In the genomic region with DNA sequence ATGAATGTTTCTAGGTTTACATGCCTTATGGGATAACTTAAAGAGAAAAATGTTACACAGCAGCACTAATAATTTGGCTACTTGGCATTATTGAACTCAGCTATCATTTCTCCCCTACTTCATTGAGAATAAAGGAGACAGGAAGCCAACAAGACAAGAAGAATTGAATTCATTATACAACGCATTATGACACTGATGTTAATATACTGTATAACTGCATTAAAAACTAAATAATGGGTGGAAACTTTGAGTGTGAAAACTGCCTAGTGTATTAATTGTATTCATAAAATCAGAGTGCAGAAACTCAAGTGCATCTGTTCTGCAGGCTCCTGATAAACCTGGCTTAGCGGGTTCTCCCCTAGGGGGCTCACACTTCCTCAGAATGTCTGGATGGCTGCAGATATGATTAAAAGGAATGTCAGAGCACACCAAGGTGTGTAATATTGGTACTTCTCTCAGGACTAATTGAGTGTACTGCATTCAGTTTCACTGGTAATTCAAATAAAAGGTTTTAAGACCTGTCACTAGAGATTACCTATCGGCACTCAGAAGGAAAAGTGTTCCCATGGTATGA, we compare ENCODE assay signal across 27 mouse cellular contexts.
DNase-seq lines count a peak whose midpoint lies in the region; ATAC-seq and TF ChIP-seq lines count a peak whose summit lies in the region.
"Had no signal": no experiment of that assay in that cellular context is flagged by ENCODE, and none has a peak within 500 bp of the region (broad histone marks: within the 10 kb centered on the region; RNA-seq: fewer than 3 reads in every experiment).

No protein-coding gene starts in this region.

- H3K4me3 ChIP-seq in hindbrain, embryonic 15.5 days, result no peak overlapping the region
- no peak overlapping the region for H3K4me3 ChIP-seq in hindbrain, embryonic 12.5 days
- no peak overlapping the region for H3K4me3 ChIP-seq in midbrain, embryonic 15.5 days
- no peak overlapping the region for H3K4me3 ChIP-seq in midbrain, embryonic 13.5 days (replicated peaks)
- no peak overlapping the region for H3K4me3 ChIP-seq in hindbrain, postnatal 0 days (ENCODE audit: low read length)
- H3K4me3 ChIP-seq: embryonic facial prominence, embryonic 10.5 days; embryonic facial prominence, embryonic 15.5 days; forebrain, embryonic 12.5 days; liver, embryonic 15.5 days; midbrain, embryonic 12.5 days; myocyte had no signal

- H3K27ac ChIP-seq in hindbrain, embryonic 15.5 days (replicated peaks), result no peak overlapping the region
- H3K27ac ChIP-seq in hindbrain, embryonic 12.5 days, result no peak overlapping the region
- no peak overlapping the region for H3K27ac ChIP-seq in midbrain, embryonic 15.5 days
- no peak overlapping the region for H3K27ac ChIP-seq in midbrain, embryonic 13.5 days
- H3K27ac ChIP-seq in hindbrain, postnatal 0 days, result no peak overlapping the region
- H3K27ac ChIP-seq: embryonic facial prominence, embryonic 10.5 days; embryonic facial prominence, embryonic 15.5 days; forebrain, embryonic 12.5 days; liver, embryonic 15.5 days; midbrain, embryonic 12.5 days had no signal

- ATAC-seq in hindbrain, embryonic 15.5 days (ENCODE audit: low FRiP score, low read depth), result peak; percentile 59
- ATAC-seq in hindbrain, embryonic 12.5 days (ENCODE audit: low FRiP score), result no peak
- peak; percentile 52; the same call in 1 of the 2 replicates for ATAC-seq in midbrain, embryonic 15.5 days (replicated peaks)
- no peak for ATAC-seq in midbrain, embryonic 13.5 days
- no peak for ATAC-seq in hindbrain, postnatal 0 days
- ATAC-seq: CD4-positive, CD25-positive, alpha-beta regulatory T cell, adult 4 months; intestine, embryonic 16.5 days had no signal

- peak; percentile 21 for DNase-seq in hindbrain, postnatal 0 days (ENCODE audit: low spot score)
- peak; percentile 3 for DNase-seq in retina, embryonic 14.5 days (ENCODE audit: low spot score)
- no peak for DNase-seq in adrenal gland, postnatal 14 days
- DNase-seq: adrenal gland, postnatal 25 days; cerebellum, adult 2 months; cerebellum, postnatal 14 days; gastrocnemius, postnatal 14 days; heart, postnatal 14 days; kidney, adult 9 months; kidney, postnatal 10 days; lung, embryonic 14.5 days; lung, postnatal 14 days; right cerebral cortex, postnatal 4 days; thymus, adult 2 months; thymus, postnatal 36 days had no signal

- peak; percentile 19; the same call in 1 of the 2 replicates for TF ChIP-seq CTCF in hindbrain, postnatal 0 days (IDR thresholded peaks at IDR 0.05; ENCODE audit: low read depth)

- WGBS in hindbrain, embryonic 15.5 days, result 74% methylated on average over 3 of the region's 3 CpGs
- 87% methylated on average over 3 of the region's 3 CpGs for WGBS in hindbrain, embryonic 12.5 days
- 73% methylated on average over 3 of the region's 3 CpGs for WGBS in midbrain, embryonic 15.5 days
- 79% methylated on average over 3 of the region's 3 CpGs for WGBS in midbrain, embryonic 13.5 days
- WGBS in hindbrain, postnatal 0 days, result 76% methylated on average over 3 of the region's 3 CpGs

- H3K9me3 ChIP-seq in hindbrain, embryonic 15.5 days, result no peaks in the 10 kb centered on the region
- no peaks in the 10 kb centered on the region for H3K9me3 ChIP-seq in hindbrain, embryonic 12.5 days (replicated peaks)
- H3K9me3 ChIP-seq in midbrain, embryonic 15.5 days, result no peaks in the 10 kb centered on the region
- no peaks in the 10 kb centered on the region for H3K9me3 ChIP-seq in midbrain, embryonic 13.5 days
- H3K9me3 ChIP-seq in hindbrain, postnatal 0 days (ENCODE audit: low read length), result no peaks in the 10 kb centered on the region
- H3K9me3 ChIP-seq: embryonic facial prominence, embryonic 10.5 days; embryonic facial prominence, embryonic 15.5 days; forebrain, embryonic 12.5 days; liver, embryonic 15.5 days; midbrain, embryonic 12.5 days had no signal

- H3K4me2 ChIP-seq in hindbrain, embryonic 15.5 days, result no peak overlapping the region
- no peak overlapping the region for H3K4me2 ChIP-seq in hindbrain, embryonic 12.5 days (replicated peaks)
- H3K4me2 ChIP-seq in midbrain, embryonic 15.5 days, result no peak overlapping the region
- no peak overlapping the region for H3K4me2 ChIP-seq in midbrain, embryonic 13.5 days (replicated peaks)
- no peak overlapping the region for H3K4me2 ChIP-seq in hindbrain, postnatal 0 days (ENCODE audit: low read depth, low read length)
- H3K4me2 ChIP-seq: embryonic facial prominence, embryonic 15.5 days; forebrain, embryonic 12.5 days; liver, embryonic 15.5 days; lung, embryonic 14.5 days; midbrain, embryonic 12.5 days had no signal

- H3K36me3 ChIP-seq in hindbrain, embryonic 15.5 days, result no peaks in the 10 kb centered on the region
- H3K36me3 ChIP-seq in hindbrain, embryonic 12.5 days, result no peaks in the 10 kb centered on the region
- H3K36me3 ChIP-seq in midbrain, embryonic 15.5 days (replicated peaks), result no peaks in the 10 kb centered on the region
- H3K36me3 ChIP-seq in midbrain, embryonic 13.5 days, result no peaks in the 10 kb centered on the region
- H3K36me3 ChIP-seq in hindbrain, postnatal 0 days (ENCODE audit: insufficient read depth, low read length), result no peaks in the 10 kb centered on the region
- H3K36me3 ChIP-seq: embryonic facial prominence, embryonic 10.5 days; embryonic facial prominence, embryonic 15.5 days; forebrain, embryonic 12.5 days; liver, embryonic 15.5 days; midbrain, embryonic 12.5 days had no signal

- no peaks in the 10 kb centered on the region for H3K4me1 ChIP-seq in hindbrain, embryonic 15.5 days (replicated peaks)
- no peaks in the 10 kb centered on the region for H3K4me1 ChIP-seq in hindbrain, embryonic 12.5 days
- H3K4me1 ChIP-seq in midbrain, embryonic 15.5 days, result no peaks in the 10 kb centered on the region
- H3K4me1 ChIP-seq in midbrain, embryonic 13.5 days (replicated peaks), result no peaks in the 10 kb centered on the region
- no peaks in the 10 kb centered on the region for H3K4me1 ChIP-seq in hindbrain, postnatal 0 days (ENCODE audit: insufficient read depth, low read length)
- H3K4me1 ChIP-seq: embryonic facial prominence, embryonic 10.5 days; embryonic facial prominence, embryonic 15.5 days; forebrain, embryonic 12.5 days; liver, embryonic 15.5 days; midbrain, embryonic 12.5 days had no signal

- no peak overlapping the region for H3K9ac ChIP-seq in hindbrain, embryonic 15.5 days
- H3K9ac ChIP-seq in hindbrain, embryonic 12.5 days, result no peak overlapping the region
- no peak overlapping the region for H3K9ac ChIP-seq in midbrain, embryonic 15.5 days
- no peak overlapping the region for H3K9ac ChIP-seq in midbrain, embryonic 13.5 days (replicated peaks)
- H3K9ac ChIP-seq in hindbrain, postnatal 0 days (replicated peaks; ENCODE audit: low read length), result no peak overlapping the region
- H3K9ac ChIP-seq: embryonic facial prominence, embryonic 15.5 days; forebrain, embryonic 12.5 days; liver, embryonic 15.5 days; lung, embryonic 14.5 days; midbrain, embryonic 12.5 days had no signal

- H3K27me3 ChIP-seq in hindbrain, embryonic 15.5 days, result no peaks in the 10 kb centered on the region
- no peaks in the 10 kb centered on the region for H3K27me3 ChIP-seq in hindbrain, embryonic 12.5 days
- H3K27me3 ChIP-seq in midbrain, embryonic 15.5 days (replicated peaks), result no peaks in the 10 kb centered on the region
- no peaks in the 10 kb centered on the region for H3K27me3 ChIP-seq in midbrain, embryonic 13.5 days
- no peaks in the 10 kb centered on the region for H3K27me3 ChIP-seq in hindbrain, postnatal 0 days (ENCODE audit: insufficient read depth, low read length)
- H3K27me3 ChIP-seq: embryonic facial prominence, embryonic 15.5 days; forebrain, embryonic 12.5 days; liver, embryonic 15.5 days; midbrain, embryonic 12.5 days had no signal

Comparison
In these comparisons a context has a peak if more than half of its experiments do, and no peak if none do; other contexts are left out.
1. ATAC-seq: peak in hindbrain, embryonic 15.5 days (single experiment) and midbrain, embryonic 15.5 days (single experiment); none in hindbrain, embryonic 12.5 days (single experiment), midbrain, embryonic 13.5 days (single experiment) and hindbrain, postnatal 0 days (single experiment).